Mouse (Mus musculus): ENCODE measurements around the gene Mef2d. TPM values are rescaled to one million over a fixed set of nuclear protein-coding genes. Genes with fewer than 3 reads are reported as not detected.

Gene Mef2d
- polyA plus RNA-seq (2011; ENCODE audit: insufficient read length, low read depth, missing spikeins), result 49.1 and 57.0 TPM in 2 replicates

DNA sequence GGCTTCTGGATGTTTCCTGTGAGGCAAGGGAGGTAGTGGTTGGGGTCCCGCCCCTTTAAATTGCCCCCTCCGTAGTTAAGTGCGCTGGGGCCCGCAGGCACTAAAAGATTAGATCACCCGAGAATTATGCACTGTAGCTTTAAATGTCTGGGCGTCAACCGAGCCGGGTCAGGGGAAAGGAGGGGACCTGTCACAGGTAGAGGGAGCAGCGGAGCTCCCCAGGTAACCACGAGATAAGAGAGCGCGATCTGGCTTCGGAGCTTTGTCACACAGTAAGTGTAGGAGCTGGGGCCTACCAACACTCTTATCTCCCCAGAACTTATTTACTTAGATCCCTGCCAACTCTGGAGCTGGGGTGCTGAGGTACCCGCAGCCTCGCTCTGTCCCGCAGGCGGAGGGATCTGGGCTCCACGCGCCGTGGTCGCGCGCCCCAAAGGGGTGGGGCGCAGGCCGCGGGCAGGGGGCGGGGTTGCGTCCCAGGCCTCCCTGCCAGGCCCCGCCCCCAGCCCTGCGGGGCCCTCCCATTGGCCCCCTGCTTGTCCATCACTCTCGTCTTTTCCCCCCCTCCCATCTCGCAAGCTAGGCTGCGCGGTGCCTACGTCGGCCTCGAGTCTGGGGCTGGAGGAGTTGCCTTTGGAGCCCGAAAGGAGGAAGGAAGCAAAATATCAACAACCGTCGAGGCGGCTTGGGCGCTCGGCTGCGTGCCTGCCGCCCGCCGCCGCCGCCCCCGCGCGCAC, at the start of gene Mef2d:
Mef2d (plus strand) TSS at position 586 of the 737 bp plus-strand sequence.
- H3K4me3 ChIP-seq (ENCODE audit: insufficient read depth, low read length), result peak within 1 kb of the TSS; percentile 67
- peak within 1 kb of the TSS; percentile 98 for H3K27ac ChIP-seq (ENCODE audit: insufficient read depth, low read length)
- TF ChIP-seq CTCF (IDR thresholded peaks at IDR 0.05; ENCODE audit: borderline replicate concordance, insufficient read depth, low read length) (no peak), POLR2A (IDR thresholded peaks at IDR 0.05; ENCODE audit: low read depth, low read length) (peak; percentile 67)
- H3K4me1 ChIP-seq (ENCODE audit: control insufficient read depth, insufficient read depth, low read length), result peaks cover 28% of the 10 kb centered on the region

DNA sequence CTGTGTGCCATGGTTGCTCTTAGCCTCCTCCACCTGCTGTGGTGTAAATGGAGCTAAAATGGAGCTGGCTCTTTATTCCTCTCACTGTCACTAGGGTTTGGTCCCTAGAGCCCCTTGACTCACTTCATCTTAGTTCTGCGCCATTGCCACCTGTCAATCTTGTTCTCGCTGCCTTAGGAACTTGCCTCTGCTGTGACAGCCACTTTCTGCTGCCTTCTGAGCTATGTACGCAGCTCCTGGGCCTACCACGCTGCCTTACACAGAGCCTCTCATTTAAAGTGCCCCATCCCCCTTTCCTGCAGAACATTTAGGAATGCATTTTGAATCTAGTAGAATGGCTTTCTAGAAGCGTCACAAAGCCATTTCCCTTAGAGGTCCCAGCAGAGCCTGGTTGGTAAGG, 48.0 kb upstream of the Mef2d start:
- H3K27ac ChIP-seq (ENCODE audit: insufficient read depth, low read length), result no peak overlapping the region
- no peak overlapping the region for H3K4me3 ChIP-seq (ENCODE audit: insufficient read depth, low read length)
- peaks cover 4% of the 10 kb centered on the region; the same call in 1 of the 2 replicates for H3K4me1 ChIP-seq (ENCODE audit: control insufficient read depth, insufficient read depth, low read length)
- TF ChIP-seq CTCF (IDR thresholded peaks at IDR 0.05; ENCODE audit: borderline replicate concordance, insufficient read depth, low read length), result no peak
- no peak for TF ChIP-seq POLR2A (IDR thresholded peaks at IDR 0.05; ENCODE audit: low read depth, low read length)

- Histone ChIP-seq H3K4me1 (ENCODE audit: control insufficient read depth, insufficient read depth, low read length) (peaks cover 4% of the 10 kb centered on the region; the same call in 1 of the 2 replicates), H3K4me3 (ENCODE audit: insufficient read depth, low read length) (no peak overlapping the region), H3K27ac (ENCODE audit: insufficient read depth, low read length) (no peak overlapping the region)
- TF ChIP-seq POLR2A (IDR thresholded peaks at IDR 0.05; ENCODE audit: low read depth, low read length) (no peak), CTCF (IDR thresholded peaks at IDR 0.05; ENCODE audit: borderline replicate concordance, insufficient read depth, low read length) (no peak)
Observed at GRCm38 (mm10) chr3:88097666-88098065, 44.5 kb upstream of the Mef2d start.

DNA sequence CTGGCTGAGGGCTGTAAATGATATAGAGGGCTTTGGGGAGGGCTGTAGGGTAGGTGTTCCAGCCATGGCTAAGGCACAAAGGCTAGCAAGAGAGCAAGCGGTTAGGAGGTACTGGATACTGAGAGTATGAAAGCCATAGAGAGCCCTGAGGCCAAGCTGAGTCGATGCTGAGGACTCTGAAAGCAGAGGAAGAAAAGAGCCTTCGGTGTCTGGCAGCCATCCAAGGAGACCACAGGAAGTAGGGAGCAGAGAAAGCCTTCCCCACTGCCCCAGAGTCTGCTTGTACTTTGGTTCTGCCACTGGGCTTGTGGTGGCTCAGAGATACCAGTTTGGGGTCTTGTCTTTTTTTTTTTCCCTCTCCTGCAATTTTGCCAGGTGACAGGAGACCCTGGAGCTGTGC, 41.9 kb upstream of the Mef2d start:
- Histone ChIP-seq H3K27ac (ENCODE audit: insufficient read depth, low read length) (no peak overlapping the region), H3K4me1 (ENCODE audit: control insufficient read depth, insufficient read depth, low read length) (peaks cover 4% of the 10 kb centered on the region; the same call in 1 of the 2 replicates), H3K4me3 (ENCODE audit: insufficient read depth, low read length) (no peak overlapping the region)
- no peak for TF ChIP-seq CTCF (IDR thresholded peaks at IDR 0.05; ENCODE audit: borderline replicate concordance, insufficient read depth, low read length)
- no peak for TF ChIP-seq POLR2A (IDR thresholded peaks at IDR 0.05; ENCODE audit: low read depth, low read length)

DNA sequence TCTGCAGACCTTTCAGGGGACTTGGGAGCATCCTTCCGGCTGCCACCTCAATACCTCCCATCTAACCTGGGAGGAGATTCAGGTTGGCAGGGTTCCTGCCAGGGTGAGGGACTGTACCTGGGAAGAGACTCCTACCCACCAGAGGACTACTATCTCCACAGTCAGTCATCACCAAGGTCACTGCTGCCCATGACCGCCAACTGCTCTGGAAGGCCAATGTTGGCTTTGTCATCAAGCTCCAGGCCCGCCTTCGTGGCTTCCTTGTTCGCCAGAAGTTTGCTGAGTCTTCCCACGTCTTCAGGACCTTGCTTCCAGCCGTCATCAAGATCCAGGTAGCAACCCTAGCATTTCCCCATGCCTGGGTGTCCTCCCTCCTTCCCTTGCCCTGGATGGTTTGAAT, 40.4 kb upstream of the Mef2d start:
- Histone ChIP-seq H3K27ac (ENCODE audit: insufficient read depth, low read length) (no peak overlapping the region), H3K4me3 (ENCODE audit: insufficient read depth, low read length) (no peak overlapping the region), H3K4me1 (ENCODE audit: control insufficient read depth, insufficient read depth, low read length) (peaks cover 4% of the 10 kb centered on the region; the same call in 1 of the 2 replicates)
- TF ChIP-seq CTCF (IDR thresholded peaks at IDR 0.05; ENCODE audit: borderline replicate concordance, insufficient read depth, low read length) (no peak), POLR2A (IDR thresholded peaks at IDR 0.05; ENCODE audit: low read depth, low read length) (no peak)

GRCm38 (mm10) chr3:88102196-88102595, 40.0 kb upstream of the Mef2d start:
- no peak overlapping the region for H3K27ac ChIP-seq (ENCODE audit: insufficient read depth, low read length)
- no peak for TF ChIP-seq POLR2A (IDR thresholded peaks at IDR 0.05; ENCODE audit: low read depth, low read length)
- TF ChIP-seq CTCF (IDR thresholded peaks at IDR 0.05; ENCODE audit: borderline replicate concordance, insufficient read depth, low read length), result no peak
- peaks cover 4% of the 10 kb centered on the region; the same call in 1 of the 2 replicates for H3K4me1 ChIP-seq (ENCODE audit: control insufficient read depth, insufficient read depth, low read length)
- no peak overlapping the region for H3K4me3 ChIP-seq (ENCODE audit: insufficient read depth, low read length)

GRCm38 (mm10) chr3:88102611-88103010, 39.6 kb upstream of the Mef2d start:
- TF ChIP-seq POLR2A (IDR thresholded peaks at IDR 0.05; ENCODE audit: low read depth, low read length) (no peak), CTCF (IDR thresholded peaks at IDR 0.05; ENCODE audit: borderline replicate concordance, insufficient read depth, low read length) (no peak)
- peaks cover 4% of the 10 kb centered on the region; the same call in 1 of the 2 replicates for H3K4me1 ChIP-seq (ENCODE audit: control insufficient read depth, insufficient read depth, low read length)
- H3K4me3 ChIP-seq (ENCODE audit: insufficient read depth, low read length), result no peak overlapping the region
- no peak overlapping the region for H3K27ac ChIP-seq (ENCODE audit: insufficient read depth, low read length)

DNA sequence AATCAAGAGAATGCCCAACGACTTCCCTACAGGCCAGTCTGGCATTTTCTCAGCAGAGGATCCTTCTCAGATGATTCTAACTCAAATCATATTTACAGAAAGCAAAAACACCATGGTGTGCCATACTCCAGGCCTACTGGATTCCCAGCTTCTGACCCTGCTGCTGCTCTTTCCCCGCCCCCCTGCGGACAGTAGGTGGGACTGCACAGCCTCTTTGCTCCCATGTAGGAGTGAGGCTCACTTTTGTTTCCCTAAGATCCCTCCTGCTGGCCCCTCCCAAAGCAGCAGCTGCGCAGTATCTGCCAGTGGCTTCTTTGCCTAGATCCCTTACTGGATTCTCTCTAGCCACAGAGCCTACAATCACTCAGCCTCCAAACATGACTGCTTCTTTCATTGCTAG, 36.0 kb upstream of the Mef2d start:
- Histone ChIP-seq H3K4me3 (ENCODE audit: insufficient read depth, low read length) (no peak overlapping the region), H3K4me1 (ENCODE audit: control insufficient read depth, insufficient read depth, low read length) (no peaks in the 10 kb centered on the region), H3K27ac (ENCODE audit: insufficient read depth, low read length) (no peak overlapping the region)
- TF ChIP-seq CTCF (IDR thresholded peaks at IDR 0.05; ENCODE audit: borderline replicate concordance, insufficient read depth, low read length), result no peak
- no peak for TF ChIP-seq POLR2A (IDR thresholded peaks at IDR 0.05; ENCODE audit: low read depth, low read length)

DNA sequence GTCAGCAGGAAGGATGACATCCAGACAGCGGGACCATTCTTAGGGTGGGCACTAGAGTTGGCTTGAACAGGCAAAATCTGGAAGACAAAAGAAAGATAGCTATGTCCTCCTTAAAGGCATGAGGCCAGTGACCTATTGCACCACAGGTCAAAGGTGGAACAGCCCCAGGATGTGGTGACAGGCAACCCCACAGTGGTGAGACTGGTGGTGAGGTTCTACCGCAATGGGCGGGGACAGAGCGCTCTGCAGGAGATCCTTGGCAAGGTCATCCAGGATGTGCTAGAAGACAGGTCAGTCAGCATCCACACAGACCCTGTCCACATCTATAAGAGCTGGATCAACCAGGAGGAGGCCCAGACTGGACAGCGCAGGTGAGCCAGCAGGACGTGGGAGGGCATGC, 33.0 kb upstream of the Mef2d start:
- TF ChIP-seq CTCF (IDR thresholded peaks at IDR 0.05; ENCODE audit: borderline replicate concordance, insufficient read depth, low read length) (no peak), POLR2A (IDR thresholded peaks at IDR 0.05; ENCODE audit: low read depth, low read length) (no peak)
- Histone ChIP-seq H3K4me1 (ENCODE audit: control insufficient read depth, insufficient read depth, low read length) (no peaks in the 10 kb centered on the region), H3K4me3 (ENCODE audit: insufficient read depth, low read length) (no peak overlapping the region), H3K27ac (ENCODE audit: insufficient read depth, low read length) (no peak overlapping the region)

- TF ChIP-seq POLR2A (IDR thresholded peaks at IDR 0.05; ENCODE audit: low read depth, low read length) (no peak), CTCF (IDR thresholded peaks at IDR 0.05; ENCODE audit: borderline replicate concordance, insufficient read depth, low read length) (no peak)
Observed at GRCm38 (mm10) chr3:88114396-88114795, 27.8 kb upstream of the Mef2d start.

More at GRCm38 (mm10) chr3:88114396-88114795, 27.8 kb upstream of the Mef2d start:
- Histone ChIP-seq H3K4me1 (ENCODE audit: control insufficient read depth, insufficient read depth, low read length) (no peaks in the 10 kb centered on the region), H3K4me3 (ENCODE audit: insufficient read depth, low read length) (no peak overlapping the region), H3K27ac (ENCODE audit: insufficient read depth, low read length) (no peak overlapping the region)
